Mouse (Mus musculus) liver, adult 2 months (tissue): ENCODE data around the gene Fars2.

Source experiments
- CTCF ChIP-seq: fragments of 200-500 bp; IDR thresholded peaks from 2 replicates; pipeline ENCODE4 v1.5.1; 2011; ENCODE audit warnings: low read depth, low read length, control low read depth
- POLR2A ChIP-seq: fragments of 200-500 bp; IDR thresholded peaks from 2 replicates; pipeline ENCODE4 v1.6.1; 2011; ENCODE audit warnings: low read length, control low read depth; ENCODE audit not compliant: insufficient read depth; ENCODE audit errors: extremely low read depth

GRCm38 (mm10) chr13:36265342-36265744 is 148.1 kb downstream of the Fars2 start:
- no peak for TF ChIP-seq CTCF
- no peak for TF ChIP-seq POLR2A
